Mouse (Mus musculus) right cerebral cortex, adult 18-20 months (tissue): ENCODE measurements at regions not wholly inside any gene's neighbourhood (a gene's known extent, or its start where the extent isn't known, plus 50 kb on each side); places are given as distances from the start of the nearest gene placed in this dataset.

ENCODE experiments used
- DNase-seq: peaks from one replicate; pipeline ENCODE4 v3.0.0; 2022; ENCODE audit warnings: mixed read lengths

GRCm38 (mm10) chr14:80485149-80485548 lies 501.3 kb downstream of the Olfm4 start:
- no peak for DNase-seq

GRCm38 (mm10) chr14:80486605-80487004 lies 502.7 kb downstream of the Olfm4 start:
- no peak for DNase-seq

DNA sequence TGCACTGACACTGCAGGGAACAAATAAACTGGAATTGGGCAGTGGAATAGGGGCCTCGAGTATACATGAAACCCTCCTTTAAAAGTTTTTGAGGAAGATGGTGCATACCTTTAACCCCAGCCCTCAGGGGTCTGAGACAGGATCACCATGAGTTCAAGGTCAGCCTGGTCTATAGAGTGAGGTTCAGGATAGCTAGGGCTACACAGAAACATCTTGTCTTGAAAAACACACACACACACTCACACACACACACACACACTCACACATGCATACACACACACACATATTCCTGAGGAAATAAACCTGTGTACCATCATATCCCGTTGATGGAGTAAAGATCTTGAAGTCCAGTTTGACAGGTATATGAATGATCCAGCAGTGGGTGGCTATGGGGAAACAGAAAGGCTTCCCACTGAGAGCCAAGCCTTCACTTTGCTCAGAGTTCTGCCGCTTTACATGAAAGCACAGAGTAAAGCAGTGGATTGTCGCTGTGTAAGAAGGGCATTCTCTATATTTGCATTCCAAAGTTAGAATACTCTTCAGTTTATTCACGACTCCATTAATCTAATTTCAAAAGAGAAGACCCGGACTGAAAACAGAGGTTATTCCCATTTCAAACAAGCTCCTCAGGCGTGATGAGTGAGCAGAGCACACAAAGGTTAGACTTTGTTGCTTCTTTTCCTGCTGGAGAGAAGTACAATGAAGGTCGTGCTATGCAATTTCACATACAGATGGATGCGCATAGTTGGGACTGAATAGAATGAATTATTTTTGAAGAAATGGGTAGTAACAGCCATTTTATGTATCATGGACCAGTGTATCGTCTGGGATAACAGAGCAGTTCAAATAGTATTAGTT lies 508.4 kb downstream of the Olfm4 start:
- DNase-seq, result no peak

GRCm38 (mm10) chr14:80492901-80493279 lies 509.0 kb downstream of the Olfm4 start:
- no peak for DNase-seq

GRCm38 (mm10) chr14:80504351-80504750 lies 520.5 kb downstream of the Olfm4 start:
- no peak for DNase-seq

GRCm38 (mm10) chr14:80516626-80517025 lies 532.7 kb downstream of the Olfm4 start:
- no peak for DNase-seq

GRCm38 (mm10) chr14:80521216-80521615 lies 537.3 kb downstream of the Olfm4 start:
- DNase-seq, result no peak

DNA sequence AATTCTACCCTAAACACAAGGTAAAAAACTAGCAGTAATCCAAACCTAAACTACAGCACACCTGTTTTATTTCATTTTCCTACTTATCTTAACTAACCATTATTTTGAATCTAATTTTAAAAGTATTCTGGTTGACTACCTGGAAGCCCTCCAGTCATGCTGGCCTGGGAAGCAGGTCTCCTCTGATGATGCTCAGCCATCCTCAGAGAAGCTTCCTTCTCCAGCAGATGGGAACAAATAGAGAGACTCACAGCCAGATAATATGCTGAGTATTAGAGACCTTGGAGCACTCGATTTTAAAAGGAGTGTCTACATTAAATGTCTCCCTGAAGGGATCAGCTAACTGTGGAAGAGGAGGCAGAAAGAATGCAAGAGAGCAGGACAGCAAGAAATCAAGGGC lies 537.8 kb downstream of the Olfm4 start:
- DNase-seq, result no peak

DNA sequence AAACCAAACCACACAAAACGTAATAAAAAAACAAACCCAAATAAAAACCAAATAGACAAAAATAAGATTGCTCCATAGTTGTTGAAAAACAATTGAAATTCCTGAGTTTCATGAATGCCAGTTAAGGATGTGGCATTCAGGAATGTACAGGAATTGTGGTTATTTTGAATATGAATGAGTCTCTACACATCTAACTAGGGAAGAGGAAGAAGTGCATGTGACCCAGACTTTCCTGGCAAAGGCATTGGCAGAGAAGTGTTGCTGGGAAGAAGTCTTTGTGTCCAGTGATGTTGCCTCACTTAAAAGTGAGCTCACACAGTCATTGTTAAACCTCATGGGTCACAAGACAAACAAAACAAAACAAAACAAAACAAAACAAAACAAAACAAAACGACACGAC lies 538.7 kb downstream of the Olfm4 start:
- no peak for DNase-seq

DNA sequence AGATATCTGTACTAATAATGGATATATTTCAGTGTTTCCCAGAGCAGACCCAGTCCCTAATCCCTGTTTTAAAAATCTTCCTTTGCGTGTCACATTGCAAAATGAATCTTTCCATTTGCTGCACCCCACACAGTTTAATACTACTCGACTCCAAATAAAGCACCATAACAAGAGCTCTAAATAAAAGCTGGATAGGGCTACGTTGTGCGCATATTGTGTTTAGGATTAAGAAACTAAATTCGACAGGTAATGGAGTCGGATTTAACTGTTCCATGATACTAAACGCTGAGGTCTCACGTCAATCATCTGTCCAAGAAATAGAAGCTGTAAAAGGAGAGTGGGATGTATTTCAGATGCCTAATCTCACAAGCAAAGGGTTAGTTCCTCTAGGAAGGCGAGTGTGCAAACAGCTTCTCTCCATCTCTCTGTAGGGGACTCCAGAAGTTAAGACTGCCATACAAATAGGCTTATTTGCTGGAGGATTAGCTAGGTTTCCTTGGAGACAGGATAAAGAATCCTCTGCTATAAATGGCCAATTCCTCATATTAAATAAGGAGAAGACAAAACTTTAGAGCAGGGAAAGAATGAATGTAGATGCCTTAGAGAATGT lies 544.6 kb downstream of the Olfm4 start:
- DNase-seq, result no peak

DNA sequence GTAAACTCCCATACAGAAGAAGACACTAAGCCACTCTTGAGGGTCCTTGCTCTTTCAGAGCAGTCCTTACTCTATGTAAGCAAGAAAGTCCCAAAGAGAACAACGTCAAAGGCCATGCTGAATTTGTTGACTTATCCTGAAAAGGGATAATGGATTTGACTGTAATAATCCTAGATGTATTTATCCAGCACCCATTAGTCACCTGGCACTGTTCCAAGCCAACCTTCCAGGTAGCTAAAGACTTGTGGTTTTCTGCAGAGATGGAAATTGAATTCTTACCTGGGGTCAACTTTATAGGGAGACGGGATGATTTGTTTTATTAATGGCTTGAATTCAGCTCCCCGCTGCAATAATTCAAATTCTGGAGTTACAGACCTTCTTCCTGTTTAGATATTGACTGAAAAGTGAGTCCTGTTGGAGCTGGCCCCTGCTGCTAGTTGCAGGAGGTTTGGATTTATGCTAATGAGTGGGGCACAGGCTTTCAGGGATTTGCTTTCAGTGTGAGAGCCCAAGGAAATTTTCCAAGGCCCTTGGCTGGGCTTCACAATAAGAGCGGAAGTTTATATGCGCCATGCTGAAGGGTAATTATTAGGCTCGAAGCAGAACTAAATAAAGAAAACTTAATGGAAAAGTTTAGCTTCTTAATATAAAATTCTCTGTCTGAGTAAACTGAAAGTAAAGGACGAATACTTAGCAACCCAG lies 552.3 kb downstream of the Olfm4 start:
- DNase-seq, result no peak

GRCm38 (mm10) chr14:80559950-80560349 lies 576.1 kb downstream of the Olfm4 start:
- no peak for DNase-seq
